Mouse (Mus musculus) liver, postnatal 0 days (tissue): ENCODE measurements around the gene Fam163b.

Experiments
- CTCF ChIP-seq: sonication (generic); IDR thresholded peaks from 2 replicates; pipeline ENCODE4 v1.5.1; 2016; ENCODE audit warnings: antibody characterized with exemption, low read depth
- EP300 ChIP-seq: IDR thresholded peaks from 2 replicates; pipeline ENCODE4 v1.6.1; 2016; ENCODE audit warnings: antibody characterized with exemption, low read depth, mild to moderate bottlenecking

DNA sequence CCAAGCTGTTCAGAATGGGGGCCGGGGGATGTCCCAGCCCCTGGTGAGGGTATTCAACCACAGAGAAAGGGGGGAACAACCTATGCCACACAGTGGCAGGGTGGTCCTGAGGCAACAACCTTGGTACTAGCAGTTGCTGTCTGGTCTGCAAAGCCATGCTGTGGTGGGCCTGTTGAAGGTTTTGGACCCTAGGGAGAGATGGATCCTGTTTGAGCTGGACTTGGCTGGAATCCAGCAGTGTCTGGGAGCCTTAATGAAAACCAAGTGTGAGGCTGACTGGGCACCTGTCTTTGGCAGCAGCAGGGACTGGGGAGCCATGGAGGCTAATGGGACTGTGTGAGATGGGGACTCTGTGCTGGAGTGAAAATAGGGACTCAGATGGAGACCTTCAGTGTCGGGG, 62.6 kb downstream of the Fam163b start:
- TF ChIP-seq CTCF (no peak), EP300 (no peak)
